Mouse (Mus musculus) right cerebral cortex, adult 18-20 months (tissue): Measurements from ENCODE around the gene Slc41a3.
A peak's percentile ranks its signal among the peaks of the same experiment; 100 is the strongest.

Experiments used
- DNase-seq: peaks from one replicate; pipeline ENCODE4 v3.0.0; 2022; ENCODE audit warnings: mixed read lengths

Slc41a3 gene

GRCm38 (mm10) chr6:90688003-90688402 is 83.5 kb downstream of the Slc41a3 start:
- no peak for DNase-seq

DNA sequence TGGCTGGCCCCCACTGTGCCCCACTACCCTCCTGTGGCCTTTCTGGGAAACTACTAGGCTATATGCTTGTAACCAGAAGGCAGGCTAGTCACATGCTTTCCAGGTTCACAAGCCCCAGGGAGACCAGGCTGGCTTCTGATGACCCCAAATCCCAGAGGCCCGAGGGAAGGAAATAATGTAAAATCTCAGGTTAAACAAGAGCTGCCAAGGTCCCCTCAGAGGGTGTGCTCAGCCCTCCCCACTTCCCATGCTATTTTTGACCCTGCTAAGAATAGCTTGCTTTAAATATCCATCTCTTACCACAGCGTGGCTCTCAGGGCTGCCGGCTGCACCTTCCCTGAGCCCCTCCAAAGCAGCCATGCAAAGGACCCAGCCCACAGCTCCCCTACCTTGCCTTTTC is 84.2 kb downstream of the Slc41a3 start:
- DNase-seq = no peak

DNA sequence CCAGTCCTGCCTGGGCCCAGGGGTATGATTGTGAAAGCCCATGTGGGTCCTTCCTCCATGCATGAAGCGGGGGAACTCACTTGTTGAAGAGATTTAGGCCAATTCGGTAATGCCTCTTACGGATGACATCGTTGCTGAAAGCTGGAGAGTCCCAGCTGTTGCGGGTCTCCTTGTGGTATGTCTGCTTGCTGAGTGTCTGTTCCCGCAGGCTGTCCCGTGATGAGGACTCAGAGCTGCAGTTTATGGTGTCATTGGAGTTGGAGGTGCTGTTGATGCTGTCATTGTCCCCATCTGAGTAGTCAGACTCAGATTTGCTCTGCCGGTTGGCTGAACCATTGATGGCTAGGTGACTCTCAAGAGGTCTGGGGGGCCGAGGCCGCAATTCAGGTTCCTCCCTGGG is 85.0 kb downstream of the Slc41a3 start:
- DNase-seq = no peak

DNA sequence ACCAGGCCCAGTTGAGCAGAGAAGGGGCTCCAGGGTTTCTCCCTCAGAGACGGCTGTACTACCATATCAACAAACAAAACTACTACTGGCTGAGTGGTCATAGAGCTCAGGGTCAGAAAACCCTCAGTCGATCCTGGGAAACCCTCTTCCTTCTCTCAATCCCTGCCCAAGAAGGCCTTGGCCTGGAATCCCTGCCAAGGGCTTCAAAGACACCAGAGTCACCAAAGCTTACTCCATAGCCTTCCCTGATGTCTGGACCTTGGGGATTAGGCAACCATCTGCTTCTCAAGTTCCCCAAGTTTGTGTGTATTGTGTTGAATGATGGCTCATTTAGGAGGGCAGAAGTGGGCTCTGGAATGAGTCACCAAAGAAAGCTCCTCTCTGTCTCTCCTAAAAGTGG is 87.4 kb downstream of the Slc41a3 start:
- no peak for DNase-seq

DNA sequence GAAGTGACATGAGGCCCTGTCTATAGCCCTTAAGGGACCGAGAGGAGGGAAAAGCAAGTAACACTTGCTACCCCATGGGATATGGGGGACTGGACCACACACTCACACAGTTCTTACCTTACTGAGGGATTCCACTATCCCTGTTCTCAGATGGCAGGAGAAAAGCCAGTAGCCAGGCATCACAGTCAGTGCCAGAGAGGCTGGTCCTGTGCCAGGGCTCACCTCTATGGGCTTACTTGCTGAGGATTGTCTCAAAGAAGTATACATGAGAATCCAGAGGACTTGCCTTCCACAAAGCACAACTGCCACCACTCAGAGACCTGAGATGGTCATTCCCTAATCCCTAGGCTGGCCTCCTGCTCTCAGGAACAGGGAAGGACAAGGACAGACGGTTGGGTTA is 87.9 kb downstream of the Slc41a3 start:
- no peak for DNase-seq

DNA sequence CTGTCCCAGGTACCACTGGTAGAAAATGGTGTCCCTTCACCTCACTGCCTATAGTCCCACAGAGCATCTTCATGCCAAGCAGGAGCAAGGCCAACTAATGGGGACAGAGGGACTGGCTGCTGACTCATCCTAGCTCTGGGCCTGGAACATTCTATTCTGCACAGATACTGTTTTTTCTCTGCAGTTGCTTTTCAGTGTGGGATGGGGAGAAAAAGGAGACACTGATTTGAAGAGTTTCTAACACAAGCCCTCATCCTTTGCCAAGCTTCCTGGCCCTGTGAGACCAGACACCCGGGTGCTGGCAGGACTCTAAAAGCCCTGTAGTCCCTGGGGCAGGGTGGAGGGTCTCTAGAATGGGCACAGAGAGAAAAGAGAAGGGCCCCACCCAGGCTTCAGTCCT is 91.2 kb downstream of the Slc41a3 start:
- peak; percentile 60 for DNase-seq
